Mouse (Mus musculus) CH12.LX (cell line): ENCODE results near the gene Eri2.

Experiments used
- BHLHE40 ChIP-seq: IDR thresholded peaks from 2 replicates; pipeline ENCODE4 v1.6.1; 2011; ENCODE audit warnings: mild to moderate bottlenecking, low read depth, low read length, improper control_type of control experiment
- CHD2 ChIP-seq: IDR thresholded peaks from 2 replicates; pipeline ENCODE4 v1.6.1; 2011; ENCODE audit warnings: low read length, improper control_type of control experiment
- CTCF ChIP-seq, 2 experiments: IDR thresholded peaks in 1 of 2; conservative IDR thresholded peaks in 1 of 2; 2 replicates each; pipeline ENCODE4 v1.5.1; 2011 to 2012; ENCODE audit warnings: low read depth in 2 of 2, low read length in 2 of 2, improper control_type of control experiment in 1 of 2, inconsistent platforms in 1 of 2, mild to moderate bottlenecking in 1 of 2, moderate library complexity in 1 of 2
- ELF1 ChIP-seq: IDR thresholded peaks from 2 replicates; pipeline ENCODE4 v1.6.1; 2014; ENCODE audit warnings: low read depth, mild to moderate bottlenecking, inconsistent platforms, low read length, improper control_type of control experiment
- ETS1 ChIP-seq: conservative IDR thresholded peaks from 2 replicates; pipeline ENCODE4 v1.6.1; 2012; ENCODE audit warnings: low read depth, mild to moderate bottlenecking, inconsistent platforms, low read length, improper control_type of control experiment, moderate library complexity
- MYC ChIP-seq: IDR thresholded peaks from 2 replicates; pipeline ENCODE4 v1.6.1; 2011; ENCODE audit warnings: low read depth, mild to moderate bottlenecking, improper control_type of control experiment, low read length
- POLR2A ChIP-seq: IDR thresholded peaks from 2 replicates; pipeline ENCODE4 v1.6.1; 2011; ENCODE audit warnings: low read depth, mild to moderate bottlenecking, improper control_type of control experiment, low read length
- POLR2AphosphoS2 ChIP-seq: IDR thresholded peaks from 2 replicates; pipeline ENCODE4 v1.6.1; 2011; ENCODE audit warnings: low read depth, low read length, improper control_type of control experiment
- SMC3 ChIP-seq: IDR thresholded peaks from 2 replicates; pipeline ENCODE4 v1.6.1; 2011; ENCODE audit warnings: low read depth, low read length, improper control_type of control experiment
- TCF12 ChIP-seq: IDR thresholded peaks from 2 replicates; pipeline ENCODE4 v1.6.1; 2014; ENCODE audit warnings: low read depth, mild to moderate bottlenecking, inconsistent platforms, low read length, improper control_type of control experiment
- UBTF ChIP-seq: IDR thresholded peaks from 2 replicates; pipeline ENCODE4 v1.6.1; 2012; ENCODE audit warnings: low read depth, mild to moderate bottlenecking, inconsistent platforms, low read length, improper control_type of control experiment, moderate library complexity
- USF1 ChIP-seq: IDR thresholded peaks from 2 replicates; pipeline ENCODE4 v1.6.1; 2014; ENCODE audit warnings: low read depth, mild to moderate bottlenecking, inconsistent platforms, low read length, improper control_type of control experiment
- ZC3H11A ChIP-seq: IDR thresholded peaks from 2 replicates; pipeline ENCODE4 v1.6.1; 2012; ENCODE audit warnings: low read depth, mild to moderate bottlenecking, inconsistent platforms, low read length, improper control_type of control experiment
- ZMIZ1 ChIP-seq: IDR thresholded peaks from 2 replicates; pipeline ENCODE4 v1.6.1; 2012; ENCODE audit warnings: low read depth, mild to moderate bottlenecking, inconsistent platforms, low read length, improper control_type of control experiment

DNA sequence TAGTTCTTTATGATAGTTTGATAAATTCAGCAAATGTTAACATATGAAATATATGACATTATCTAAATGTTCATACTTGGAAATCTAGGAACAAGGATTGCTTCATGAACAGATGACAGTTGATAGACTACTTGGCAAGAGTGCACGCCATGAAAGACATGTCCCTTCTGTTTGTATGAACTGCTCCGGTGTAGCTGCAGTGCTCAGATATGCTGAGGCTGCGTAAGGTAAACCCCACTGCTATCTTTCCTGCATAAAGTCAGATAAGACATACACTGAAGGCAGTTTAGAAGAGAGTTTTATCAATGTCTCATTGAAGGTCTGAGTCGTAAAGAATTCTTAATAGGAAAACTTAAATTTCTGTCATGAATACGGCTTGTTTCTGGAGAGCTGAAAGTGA lies 8.9 kb downstream of the Eri2 start:
- TF ChIP-seq ZC3H11A (no peak), POLR2A (no peak), CHD2 (no peak), POLR2AphosphoS2 (no peak), TCF12 (no peak), MYC (no peak), UBTF (no peak), CTCF (conservative IDR thresholded peaks at IDR 0.05 in 1 of 2, IDR thresholded peaks at IDR 0.05 in 1 of 2; ENCODE audit: low read depth in 2 of 2, low read length in 2 of 2) (no peak), ELF1 (no peak), BHLHE40 (no peak), SMC3 (no peak), USF1 (no peak), ZMIZ1 (no peak), ETS1 (no peak)
